Mouse (Mus musculus) heart, adult 18-20 months (tissue): ENCODE results near the gene Zbtb3. TPM values are rescaled to one million over a fixed set of nuclear protein-coding genes. Genes with fewer than 3 reads are reported as not detected.
A peak's percentile ranks its signal among the peaks of the same experiment; 100 is the strongest.

ENCODE experiments used
- DNase-seq, 2 experiments: peaks; one replicate each; pipeline ENCODE4 v3.0.0; 2021 to 2022; ENCODE audit warnings: mixed read lengths in 1 of 2
- long read RNA-seq, 2 experiments: library from polyadenylated mRNA; stranded (forward); transcript quantifications; one replicate each; pipeline ENCODE4 v2.0.0; 2021
- total RNA-seq, 2 experiments: library from RNA; stranded (reverse); gene quantifications; 2 replicates each; pipeline ENCODE4 v1.2.3; 2021

Zbtb3 gene
- 1 to 10 TPM in 1 of 2 experiments, under 1 TPM in 1; 0.79 to 1.6 TPM for total RNA-seq
- long read RNA-seq, experiment 1, partial matches to known transcripts = 0 of 1 reads
- long read RNA-seq, experiment 1, other reads (novel, unspliced or antisense) = 0 of 1 reads
- long read RNA-seq, experiment 2 = 0 reads

DNA sequence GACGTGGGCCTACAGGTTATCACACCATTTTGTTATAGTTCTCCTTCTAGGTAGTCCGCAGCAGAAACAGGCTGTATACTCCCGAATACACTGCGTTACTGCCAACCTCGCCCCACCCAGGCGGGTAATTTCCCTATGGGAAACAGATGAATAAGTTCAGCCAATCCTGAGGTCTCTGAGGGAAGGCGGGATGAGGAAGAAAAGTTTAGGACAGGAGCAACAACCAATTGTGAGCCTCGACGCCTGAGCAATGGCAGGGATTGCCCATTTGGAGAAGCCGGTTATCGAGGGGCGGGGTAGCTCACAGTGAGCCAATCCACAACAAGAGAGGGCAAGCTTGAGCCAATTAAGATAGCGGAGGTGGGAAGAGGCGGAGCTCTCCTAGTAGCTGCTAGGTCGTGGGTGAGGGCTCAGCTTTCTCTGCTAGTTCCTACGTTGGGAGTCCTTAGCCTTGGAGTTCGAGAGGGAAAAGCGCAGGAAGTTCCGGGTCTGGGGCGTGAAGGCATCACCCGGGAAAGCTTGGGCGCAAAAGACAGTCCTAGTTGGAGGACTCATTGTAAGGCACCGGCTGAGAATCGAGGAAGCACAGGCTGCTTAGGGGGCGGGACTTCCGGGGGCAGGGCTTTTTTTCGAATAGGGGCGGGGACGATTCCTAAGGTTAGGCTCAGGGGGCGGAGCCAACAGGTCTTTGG, at the start of gene Zbtb3:
Gene Zbtb3, plus strand, starts transcription at position 426 of the 692 bp plus-strand sequence.
- DNase-seq = peak; percentile 94 to 99

- DNase-seq = no peak
These were observed 46.7 kb upstream of the Zbtb3 start for GRCm38 (mm10) chr19:8755652-8756051.

DNA sequence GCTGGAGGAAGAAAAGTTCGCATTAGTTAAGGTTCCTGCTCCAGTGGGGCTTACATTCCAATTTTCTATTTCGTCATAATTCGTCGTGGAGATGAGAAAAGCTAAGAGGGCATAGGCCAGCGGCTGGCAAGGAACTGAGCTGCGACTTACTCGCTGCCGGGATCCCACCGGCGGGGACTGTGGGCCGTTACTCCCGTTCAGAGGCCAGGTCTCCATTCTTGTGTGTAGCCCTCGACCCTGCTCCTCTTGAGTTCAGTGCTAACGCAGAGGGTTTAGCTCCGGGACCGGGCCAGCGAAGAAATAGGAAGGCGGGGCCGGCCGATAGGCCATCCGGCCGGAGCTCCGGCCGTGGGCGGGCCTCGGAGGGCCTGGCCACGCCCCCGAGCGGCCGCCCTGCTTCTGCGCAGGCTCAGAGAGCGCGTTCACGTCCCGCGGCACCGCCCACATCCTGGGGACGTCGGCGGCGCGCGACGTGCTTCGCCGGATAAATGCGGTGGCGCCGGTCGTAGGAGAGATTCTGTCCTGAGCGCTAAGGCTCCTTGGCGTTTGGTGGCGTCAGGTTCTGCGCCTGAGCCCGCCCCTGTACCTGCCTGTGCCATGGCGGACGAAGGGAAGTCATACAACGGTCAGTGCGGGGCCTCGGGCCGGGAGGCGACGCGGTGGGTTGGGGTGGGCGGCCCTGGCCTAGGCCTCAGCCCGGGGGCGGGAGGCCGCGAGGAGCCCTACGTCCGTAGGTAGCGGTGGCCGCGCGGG, 45.5 kb upstream of the Zbtb3 start, which contains the start of gene Nxf1:
Gene Nxf1, plus strand, starts transcription at position 439 of the 753 bp plus-strand sequence.
- peak; percentile 93 to 95 for DNase-seq

GRCm38 (mm10) chr19:8757471-8757998, 44.8 kb upstream of the Zbtb3 start:
- DNase-seq = no peak

- DNase-seq = no peak
These were observed 43.5 kb upstream of the Zbtb3 start for GRCm38 (mm10) chr19:8758899-8759298.

- DNase-seq = no peak
These were observed 41.6 kb upstream of the Zbtb3 start for GRCm38 (mm10) chr19:8760757-8761156.

DNA sequence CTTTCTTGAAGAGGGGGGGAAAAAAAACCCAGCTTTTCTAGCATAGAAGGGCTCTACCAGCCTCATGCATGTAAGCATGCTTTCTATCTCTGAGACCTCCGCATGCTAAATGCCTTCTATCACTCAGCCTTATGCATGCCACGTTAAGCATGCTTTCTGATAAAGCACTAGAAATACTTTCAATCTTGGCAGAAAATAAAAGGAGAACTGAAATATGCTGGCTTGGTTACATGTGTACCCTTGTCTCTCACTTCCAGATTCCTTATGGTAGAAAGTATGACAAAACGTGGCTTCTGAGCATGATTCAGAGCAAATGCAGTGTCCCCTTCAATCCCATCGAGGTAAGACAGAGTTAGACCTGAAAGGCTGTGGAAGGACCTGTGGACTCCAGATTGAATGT, 39.1 kb upstream of the Zbtb3 start:
- DNase-seq = no peak

- DNase-seq = no peak
These were observed 36.8 kb upstream of the Zbtb3 start for GRCm38 (mm10) chr19:8765562-8765961.

- peak; percentile 86 to 90 for DNase-seq
These were observed 31.6 kb upstream of the Zbtb3 start, which contains the start of gene Tmem223 for GRCm38 (mm10) chr19:8770567-8771270. TSS of gene Tmem223 (plus strand) at chr19:8770996.

DNA sequence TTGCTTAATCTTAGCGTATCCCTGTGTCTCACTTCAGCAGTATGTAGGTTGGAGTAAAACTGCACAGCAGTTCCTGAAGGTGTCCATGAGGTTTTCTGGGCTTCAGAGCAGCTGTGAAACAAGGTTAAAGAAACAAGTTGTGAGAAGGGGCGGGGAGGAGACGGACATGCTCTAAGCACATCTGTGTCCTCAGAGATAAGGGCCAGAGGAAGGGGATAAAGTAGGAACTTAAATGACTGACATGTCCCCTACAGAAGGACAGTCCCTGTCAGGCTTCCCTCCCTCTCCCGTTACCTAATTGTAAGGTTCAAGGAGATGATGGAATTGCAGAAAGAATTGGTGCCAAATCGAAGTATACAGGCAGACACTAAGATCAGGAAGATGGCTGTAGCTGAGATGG, 29.4 kb upstream of the Zbtb3 start:
- DNase-seq = no peak

GRCm38 (mm10) chr19:8773409-8773808, 28.9 kb upstream of the Zbtb3 start:
- DNase-seq = no peak

DNA sequence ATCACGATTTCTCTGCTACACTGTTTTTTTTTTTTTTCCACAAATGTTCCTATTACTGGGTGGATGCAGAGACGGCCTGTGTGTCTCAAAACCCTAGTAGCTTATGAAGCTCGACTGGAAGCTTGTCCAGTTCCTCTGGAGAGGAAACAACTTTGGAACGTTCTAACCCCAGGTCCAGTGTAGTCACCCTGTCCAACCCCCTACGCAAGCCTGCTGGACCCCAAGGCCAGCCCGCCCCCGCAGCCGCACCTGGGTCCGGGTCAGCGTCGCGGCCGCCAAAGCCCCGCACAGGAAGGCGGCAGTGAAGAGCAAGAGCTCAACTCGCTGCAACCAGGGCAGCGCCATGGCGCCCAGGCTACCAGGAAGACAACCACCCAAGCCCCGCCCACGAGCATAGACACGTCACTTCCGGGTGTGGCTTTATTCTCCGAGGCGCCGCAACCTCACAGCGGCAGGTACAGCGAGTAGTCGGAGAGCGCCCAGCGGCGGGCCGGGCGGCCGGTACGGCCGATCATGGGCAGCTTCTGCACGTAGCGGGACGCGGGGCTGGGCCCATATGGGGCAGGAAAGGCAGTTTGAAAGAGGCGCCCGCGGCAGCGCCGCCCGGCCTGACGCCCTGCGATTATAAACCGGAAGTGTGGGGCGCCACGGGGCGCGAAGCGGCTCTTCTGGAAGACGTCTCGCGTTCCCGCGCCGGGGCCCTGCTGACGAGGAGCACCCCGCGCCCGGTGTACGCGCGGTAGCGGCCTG, 28.1 kb upstream of the Zbtb3 start, which contains the start of gene Tmem179b:
Gene Tmem179b, minus strand, starts transcription at position 382 of the 750 bp plus-strand sequence.
- DNase-seq = peak; percentile 95 to 99

- DNase-seq = no peak
These were observed 27.4 kb upstream of the Zbtb3 start for GRCm38 (mm10) chr19:8774951-8775421.

DNA sequence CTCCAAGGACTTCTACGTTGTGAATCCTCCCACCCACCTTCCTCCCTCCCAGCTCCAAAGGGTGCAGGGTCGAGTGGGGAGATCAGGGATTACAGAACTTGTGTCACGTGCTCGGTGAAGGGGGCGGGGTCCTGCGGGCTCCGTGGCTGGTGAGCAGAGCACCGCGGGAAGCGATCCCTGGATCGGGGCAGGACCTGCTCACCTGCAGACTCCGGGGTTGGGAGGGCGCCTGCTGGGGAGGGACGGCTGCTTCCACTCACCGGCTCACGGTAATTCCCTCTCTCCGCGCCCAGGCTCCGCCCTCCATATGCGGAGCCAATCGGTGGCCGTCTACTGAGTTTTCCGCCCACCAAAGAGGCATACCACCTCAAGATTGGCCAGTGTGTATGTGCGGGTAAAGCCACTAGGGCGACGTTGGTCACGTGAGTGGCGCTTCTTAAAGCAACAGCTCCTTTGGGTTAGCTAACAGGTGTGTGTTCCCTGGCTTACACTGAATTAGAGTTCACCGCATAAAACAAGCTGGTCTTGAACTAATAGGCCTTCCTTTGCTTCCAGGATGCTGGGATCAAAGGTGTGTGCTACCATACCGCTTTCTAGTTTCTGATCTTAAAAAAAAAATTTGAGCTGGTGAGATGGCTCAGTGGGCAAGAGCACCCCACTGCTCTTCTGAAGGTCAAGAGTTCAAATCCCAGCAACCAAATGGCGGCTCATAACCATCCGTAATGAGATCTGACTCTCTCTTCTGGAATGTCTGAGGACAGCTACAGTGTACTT, 16.2 kb upstream of the Zbtb3 start, which contains the start of gene Taf6l:
Gene Taf6l, minus strand, starts transcription at position 410 of the 774 bp plus-strand sequence.
- DNase-seq = peak; percentile 94 to 97

- no peak for DNase-seq
These were observed 13.8 kb upstream of the Zbtb3 start for GRCm38 (mm10) chr19:8788521-8788920.

GRCm38 (mm10) chr19:8789171-8789570, 13.2 kb upstream of the Zbtb3 start:
- DNase-seq = no peak

- no peak for DNase-seq
These were observed 12.2 kb upstream of the Zbtb3 start for GRCm38 (mm10) chr19:8790171-8790570.

- DNase-seq = peak; percentile 91 to 95
These were observed 4.0 kb upstream of the Zbtb3 start, which contains the start of gene Polr2g for GRCm38 (mm10) chr19:8798264-8798946. TSS of gene Polr2g (minus strand) at chr19:8798577.

DNA sequence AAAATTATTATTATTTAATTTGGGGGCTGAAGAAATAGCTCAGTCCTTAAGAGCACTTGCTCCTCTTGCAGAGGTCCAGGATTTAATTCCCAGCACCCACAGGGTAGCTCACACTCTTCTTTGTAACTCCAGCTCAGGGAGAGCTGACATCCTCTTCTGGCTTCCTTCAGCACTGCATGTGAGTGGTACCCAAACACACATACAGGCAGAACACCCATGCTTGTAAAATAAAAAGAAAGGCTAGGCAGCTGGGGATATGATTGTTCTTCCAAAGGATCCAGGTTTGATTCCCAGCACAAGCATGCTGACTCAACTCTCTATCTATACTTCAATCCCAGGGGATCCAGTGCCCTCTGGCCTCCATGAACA, 3.4 kb upstream of the Zbtb3 start:
- no peak for DNase-seq
